8 mouse cellular contexts compared by ENCODE assay signal in the genomic region with DNA sequence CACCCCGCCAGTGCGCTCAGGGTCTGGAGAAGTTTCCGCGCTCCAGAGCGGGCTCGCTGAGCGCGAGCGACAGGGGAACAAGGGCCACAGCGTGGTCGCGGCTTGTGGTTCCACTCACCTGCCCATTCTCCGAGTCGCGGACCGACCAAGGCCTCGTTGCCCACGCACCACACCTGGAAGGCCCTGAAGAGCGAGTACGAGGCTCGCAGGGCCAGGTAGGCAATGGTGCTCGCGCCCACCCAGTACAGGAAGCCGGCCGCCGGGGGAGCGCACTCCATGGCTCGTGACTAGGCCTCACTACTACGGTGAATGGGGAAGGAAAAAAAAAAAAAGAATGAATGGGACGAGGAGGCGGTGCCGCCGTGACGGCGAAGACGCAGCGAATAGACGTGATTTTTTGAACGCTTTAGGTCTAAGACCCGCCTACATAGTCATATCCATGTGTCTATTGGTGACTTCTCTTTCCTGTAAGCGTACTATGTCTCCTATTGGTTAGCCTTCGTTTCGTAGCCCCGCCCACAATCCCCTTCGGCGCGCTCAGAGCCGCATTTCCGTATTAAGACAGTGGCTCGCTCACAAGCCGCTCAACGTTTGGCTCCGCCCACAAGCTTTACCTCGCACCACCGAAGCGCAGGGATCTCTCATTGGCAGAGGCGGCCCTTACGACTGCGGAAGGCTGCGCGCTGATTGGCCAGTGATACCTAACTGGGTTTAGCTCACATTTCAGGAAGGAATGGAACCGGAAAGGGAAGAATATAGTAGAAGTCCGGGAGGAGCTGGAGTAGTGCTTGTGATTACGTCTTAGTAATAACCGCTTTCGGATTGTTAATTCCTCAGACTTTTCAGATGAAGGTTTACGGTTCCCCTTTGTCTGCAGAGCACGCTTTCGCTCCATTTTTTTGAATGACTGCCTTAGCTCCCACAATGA. TPM values are rescaled to one million over a fixed set of nuclear protein-coding genes. Genes with fewer than 3 reads are reported as not detected.
DNase-seq lines count a peak whose midpoint lies in the region; ATAC-seq and TF ChIP-seq lines count a peak whose summit lies in the region.

Gene Hsd17b12 (minus strand): TSS at position 373 of the 928 bp plus-strand sequence.

- no peak for TF ChIP-seq CTCF in Patski (IDR thresholded peaks at IDR 0.05)

- POLR2A ChIA-PET in Patski (lab: Charles Lee) = no interaction called here

- peak within 1 kb of the TSS; percentile 88 for H3K9ac ChIP-seq in hindbrain, embryonic 13.5 days

- H3K9me3 ChIP-seq in hindbrain, embryonic 13.5 days = no peaks in the 10 kb centered on the region

- DNase-seq in Patski (ENCODE audit: low read depth, low spot score) = peak; percentile 99
- DNase-seq in cerebellum, postnatal 14 days = peak; percentile 99
- DNase-seq in frontal cortex, postnatal 14 days (ENCODE audit: low spot score in 2 of 2) = peak; percentile 99 to 100
- DNase-seq in layer of hippocampus, postnatal 25 days (ENCODE audit: extremely low spot score in 1 of 2, low spot score in 1 of 2) = peak; percentile 81 to 87
- peak; percentile 100 for DNase-seq in lung, postnatal 25 days (ENCODE audit: low spot score)
- peak; percentile 100 for DNase-seq in retina, embryonic 14.5 days (ENCODE audit: low spot score)
- peak; percentile 98 for DNase-seq in thymus, postnatal 4 days

- CTCF ChIA-PET in Patski (lab: Charles Lee) = interaction anchor here (0.8 to 1.7 kb wide), 4 partner anchors 12 to 132 kb away, joined by 3 to 4 read pairs (median 3); no protein-coding TSS in a partner anchor

- peak within 1 kb of the TSS; percentile 93 for H3K27ac ChIP-seq in hindbrain, embryonic 13.5 days

- no peaks in the 10 kb centered on the region for H3K36me3 ChIP-seq in hindbrain, embryonic 13.5 days

- peaks cover 5% of the 10 kb centered on the region for H3K27me3 ChIP-seq in Patski
- peaks cover 9% of the 10 kb centered on the region; the same call in 1 of the 2 replicates for H3K27me3 ChIP-seq in hindbrain, embryonic 13.5 days

- ATAC-seq in Patski = peak; percentile 98
- ATAC-seq in hindbrain, embryonic 13.5 days (ENCODE audit: low FRiP score) = peak; percentile 100

- WGBS in hindbrain, embryonic 13.5 days = under 1% methylated on average over 69 of the region's 69 CpGs

- peak within 1 kb of the TSS; percentile 78 for H3K4me2 ChIP-seq in hindbrain, embryonic 13.5 days

- in situ Hi-C loops in Patski (cut with MboI; ENCODE audit: low pct_unique_long_range_greater_than_20kb) = no loop called here

- peak within 1 kb of the TSS; percentile 75 for H3K4me3 ChIP-seq in hindbrain, embryonic 13.5 days

- peaks cover 35% of the 10 kb centered on the region for H3K4me1 ChIP-seq in hindbrain, embryonic 13.5 days (replicated peaks)

RNA-seq across cellular contexts. Expression of gene Hsd17b12, which starts in this region (rescaled TPM):
- polyA plus RNA-seq in Patski (2021) = 95.1 TPM
- polyA plus RNA-seq in hindbrain, embryonic 13.5 days (2015; fragmentation: Nextera tagmentation; extraction: Ambion mirVana) = 125 and 130 TPM in 2 replicates
- 10 to 100 TPM; 69.8 to 76.4 TPM for total RNA-seq in layer of hippocampus, postnatal 25 days (2021)

Comparison
In these comparisons a context has a peak if more than half of its experiments do, and no peak if none do; other contexts are left out.
1. Peak in every context shown above with its lines: DNase-seq, ATAC-seq, H3K4me3 ChIP-seq and H3K27ac ChIP-seq.